Mouse (Mus musculus) cortical plate, adult 2 months (tissue): ENCODE measurements at regions not wholly inside any gene's neighbourhood (a gene's known extent, or its start where the extent isn't known, plus 50 kb on each side); places are given as distances from the start of the nearest gene placed in this dataset.

Experiments
- CTCF ChIP-seq: fragments of 200-500 bp; IDR thresholded peaks from 2 replicates; pipeline ENCODE4 v1.5.1; 2011; ENCODE audit warnings: mild to moderate bottlenecking, control low read depth, low read length; ENCODE audit not compliant: insufficient read depth; ENCODE audit errors: extremely low read depth
- POLR2A ChIP-seq: fragments of 200-500 bp; IDR thresholded peaks from 2 replicates; pipeline ENCODE4 v1.6.1; 2011; ENCODE audit warnings: mild to moderate bottlenecking, low read length, control low read depth; ENCODE audit not compliant: insufficient read depth; ENCODE audit errors: extremely low read depth

- TF ChIP-seq CTCF (no peak), POLR2A (no peak)
Measured at GRCm38 (mm10) chr4:131208166-131208565, 264.0 kb downstream of the Matn1 start.
